Mouse (Mus musculus) embryonic fibroblast, embryonic 13.5 days (primary cell): ENCODE measurements around the gene Atp4a. TPM values are rescaled to one million over a fixed set of nuclear protein-coding genes. Genes with fewer than 3 reads are reported as not detected.

Experiments used
- H3K27ac ChIP-seq: 2 replicates; pipeline ENCODE4 v1.5.1; 2012; ENCODE audit warnings: low read length, control low read depth, inconsistent platforms; ENCODE audit not compliant: insufficient read depth
- H3K4me1 ChIP-seq: 2 replicates; pipeline ENCODE4 v1.6.1; 2011; ENCODE audit warnings: low read length; ENCODE audit not compliant: control insufficient read depth, insufficient read depth
- H3K4me3 ChIP-seq: 2 replicates; pipeline ENCODE4 v1.5.1; 2011; ENCODE audit warnings: mild to moderate bottlenecking, control low read depth, low read length; ENCODE audit not compliant: insufficient read depth
- CTCF ChIP-seq: IDR thresholded peaks from 2 replicates; pipeline ENCODE4 v1.5.1; 2011; ENCODE audit warnings: mild to moderate bottlenecking, control low read depth, low read length, moderate library complexity, borderline replicate concordance; ENCODE audit not compliant: insufficient read depth
- POLR2A ChIP-seq: IDR thresholded peaks from 2 replicates; pipeline ENCODE4 v1.6.1; 2011; ENCODE audit warnings: low read depth, mild to moderate bottlenecking, control low read depth, low read length, moderate library complexity
- polyA plus RNA-seq: library from polyadenylated mRNA; stranded (reverse); fragments of >200 nt; gene quantifications from 2 replicates; pipeline ENCODE4 v1.2.4, GENCODE M21; 2011; ENCODE audit warnings: low read depth; ENCODE audit not compliant: missing spikeins, insufficient read length

Atp4a gene
- polyA plus RNA-seq: not detected in 2 replicates

GRCm38 (mm10) chr7:30711942-30712341 lies at the start of gene Atp4a:
Atp4a (plus strand) TSS chr7:30712209.
- no peak within 1 kb of the TSS for H3K27ac ChIP-seq
- no peak within 1 kb of the TSS for H3K4me3 ChIP-seq
- no peaks in the 10 kb centered on the region for H3K4me1 ChIP-seq
- no peak for TF ChIP-seq CTCF
- TF ChIP-seq POLR2A: no peak

- Histone ChIP-seq H3K4me3 (peak within 1 kb of the TSS; percentile 71), H3K27ac (no peak within 1 kb of the TSS), H3K4me1 (no peaks in the 10 kb centered on the region)
- TF ChIP-seq POLR2A (peak; percentile 74), CTCF (no peak)
These were observed 47.3 kb upstream of the Atp4a start, which contains the start of gene Haus5 for GRCm38 (mm10) chr7:30664529-30665200. Haus5 (minus strand) TSS chr7:30664994.

DNA sequence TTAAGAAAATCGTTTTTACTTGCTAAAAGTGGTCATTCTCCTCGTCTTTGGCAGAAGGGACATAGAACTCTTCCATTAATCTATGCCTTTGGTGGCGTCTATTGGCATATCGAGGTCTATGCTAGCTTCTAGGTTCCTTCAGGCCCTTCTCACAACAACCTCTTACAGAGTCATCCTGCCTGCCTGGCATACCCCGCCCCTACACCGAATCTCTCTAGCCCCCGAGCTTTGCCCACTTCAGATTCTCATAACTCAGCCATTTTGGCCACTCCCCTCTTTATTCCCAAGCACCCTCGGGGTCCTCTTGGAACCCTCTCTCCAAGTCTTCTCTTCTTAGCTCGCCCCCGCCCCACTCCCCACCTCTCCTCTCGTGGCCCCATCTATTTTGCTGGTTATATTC lies 46.7 kb upstream of the Atp4a start:
- Histone ChIP-seq H3K4me3 (peak overlapping the region; percentile 71), H3K27ac (no peak overlapping the region), H3K4me1 (no peaks in the 10 kb centered on the region)
- no peak for TF ChIP-seq POLR2A
- TF ChIP-seq CTCF: no peak

DNA sequence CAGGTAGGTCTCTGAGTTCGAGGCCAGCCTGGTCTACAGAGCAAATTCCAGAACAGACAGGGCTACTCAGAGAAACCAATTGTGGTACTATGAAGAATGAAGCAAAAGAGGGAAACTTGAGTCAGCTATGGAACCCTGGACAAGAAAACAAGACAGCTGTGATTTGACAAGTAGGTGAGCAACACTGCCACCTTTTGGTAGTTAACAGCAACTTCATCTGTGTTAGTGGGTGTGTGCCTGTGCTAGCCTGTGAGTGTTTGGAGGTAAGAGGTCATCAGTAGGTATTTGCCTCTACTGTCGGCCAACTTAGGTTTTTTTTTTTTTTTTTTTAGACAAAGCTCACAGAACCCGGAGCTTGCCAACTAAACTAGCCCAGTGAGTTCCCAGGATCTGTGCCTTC lies 42.8 kb upstream of the Atp4a start:
- Histone ChIP-seq H3K4me1 (no peaks in the 10 kb centered on the region), H3K4me3 (no peak overlapping the region), H3K27ac (no peak overlapping the region)
- TF ChIP-seq CTCF (no peak), POLR2A (no peak)

DNA sequence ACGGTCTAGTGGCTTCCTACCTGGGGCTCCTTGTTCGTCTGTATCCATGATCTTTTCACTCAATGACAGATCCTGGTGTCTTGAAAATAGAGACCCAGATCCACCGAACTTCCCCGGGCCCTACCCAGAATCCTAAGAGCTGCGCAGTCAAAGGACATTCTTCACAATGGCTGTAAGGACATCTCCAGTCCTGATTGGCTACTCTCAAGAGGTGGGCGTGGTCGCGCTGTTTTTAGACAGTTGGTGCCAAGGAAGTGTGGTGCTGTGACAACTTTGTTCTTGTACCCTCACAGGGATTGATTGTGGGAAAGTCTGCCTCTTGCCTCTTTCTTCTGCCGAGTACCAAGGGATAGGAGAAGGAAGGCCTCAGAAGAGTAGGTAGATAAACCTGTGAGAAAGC lies 40.5 kb upstream of the Atp4a start, which contains the start of gene Pmis2:
Gene Pmis2, minus strand, starts transcription at position 126 of the 400 bp plus-strand sequence.
- Histone ChIP-seq H3K27ac (no peak within 1 kb of the TSS), H3K4me1 (no peaks in the 10 kb centered on the region), H3K4me3 (no peak within 1 kb of the TSS)
- TF ChIP-seq POLR2A (no peak), CTCF (no peak)

DNA sequence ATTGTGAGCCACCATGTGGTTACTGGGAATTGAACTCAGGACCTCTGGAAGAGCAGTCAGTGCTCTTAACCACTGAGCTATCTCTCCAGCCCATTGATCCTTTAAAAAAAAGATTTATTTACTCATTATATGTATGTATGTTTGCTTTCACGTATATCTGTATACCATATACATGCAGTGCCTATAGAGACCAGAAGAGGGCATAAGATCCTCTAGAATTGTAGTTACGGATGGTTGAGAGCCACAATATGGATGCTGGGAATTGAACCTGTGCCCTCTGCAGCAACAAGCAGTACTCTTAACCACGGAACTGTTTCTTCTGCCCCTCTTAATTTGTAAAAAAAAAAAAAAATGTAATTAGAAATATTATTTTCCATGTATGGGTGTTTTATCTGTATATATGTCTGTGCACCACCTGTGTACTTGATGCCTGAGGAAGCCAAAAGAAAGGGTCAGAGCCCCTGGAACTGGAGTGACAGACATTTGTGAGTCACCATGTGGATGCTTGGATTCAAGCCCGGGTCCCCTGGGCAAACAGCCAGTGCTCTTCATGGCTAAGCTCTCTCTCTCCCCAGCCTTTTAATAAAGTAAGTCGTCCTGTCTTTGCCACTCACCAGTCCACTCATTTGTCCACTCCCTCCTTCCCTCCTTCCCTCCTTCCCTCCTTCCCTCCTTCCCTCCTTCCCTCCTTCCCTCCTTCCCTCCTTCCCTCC lies 33.6 kb upstream of the Atp4a start:
- no peak overlapping the region for H3K4me3 ChIP-seq

GRCm38 (mm10) chr7:30681897-30682296 lies 30.1 kb upstream of the Atp4a start:
- H3K27ac ChIP-seq: no peak overlapping the region
- no peaks in the 10 kb centered on the region for H3K4me1 ChIP-seq
- H3K4me3 ChIP-seq: no peak overlapping the region
- TF ChIP-seq POLR2A (no peak), CTCF (no peak)

More for the DNA sequence above, 33.6 kb upstream of the Atp4a start:
- H3K27ac ChIP-seq: no peak overlapping the region
- TF ChIP-seq POLR2A (no peak), CTCF (no peak)
- no peaks in the 10 kb centered on the region for H3K4me1 ChIP-seq

DNA sequence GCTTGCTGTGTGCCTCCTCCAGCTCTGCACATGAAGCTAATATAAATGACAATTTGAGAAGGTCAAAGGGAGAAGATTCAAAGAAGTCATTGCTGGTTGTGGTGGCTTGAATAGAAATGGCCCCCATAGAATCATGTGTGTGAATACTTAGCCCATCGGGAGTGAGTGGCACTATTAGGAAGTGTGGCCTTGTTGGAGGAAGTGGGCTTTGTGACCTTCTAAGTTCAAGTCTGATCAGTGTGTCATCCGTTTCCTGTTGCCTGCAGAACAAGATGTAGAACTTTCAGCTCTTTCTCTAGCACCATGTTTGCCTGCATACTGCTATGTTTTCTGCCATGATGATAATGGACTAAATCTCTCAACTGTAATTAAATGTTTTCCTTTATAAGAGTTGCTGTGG lies 28.6 kb upstream of the Atp4a start:
- no peaks in the 10 kb centered on the region for H3K4me1 ChIP-seq
- H3K27ac ChIP-seq: no peak overlapping the region
- H3K4me3 ChIP-seq: no peak overlapping the region
- TF ChIP-seq CTCF (no peak), POLR2A (no peak)

DNA sequence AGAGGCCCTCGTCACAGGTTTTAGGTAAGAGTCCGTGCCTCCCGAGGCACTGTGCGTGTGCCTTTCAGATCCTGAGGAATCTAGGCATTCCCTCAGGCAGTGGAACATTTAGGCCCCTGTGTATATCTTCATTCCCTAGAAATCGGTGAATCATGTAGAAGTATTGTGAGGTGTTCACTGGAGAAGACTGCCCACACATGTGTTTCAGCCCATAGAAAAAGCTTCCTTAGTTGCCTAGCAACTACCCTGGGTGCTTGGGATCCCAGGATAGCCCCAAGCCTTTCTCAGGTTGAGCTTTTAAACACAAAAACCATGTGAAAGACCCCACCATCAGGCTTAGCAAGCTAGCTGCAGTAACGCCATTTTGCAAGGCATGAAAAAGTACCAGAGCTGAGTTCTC lies 23.7 kb upstream of the Atp4a start:
- no peak overlapping the region for H3K27ac ChIP-seq

DNA sequence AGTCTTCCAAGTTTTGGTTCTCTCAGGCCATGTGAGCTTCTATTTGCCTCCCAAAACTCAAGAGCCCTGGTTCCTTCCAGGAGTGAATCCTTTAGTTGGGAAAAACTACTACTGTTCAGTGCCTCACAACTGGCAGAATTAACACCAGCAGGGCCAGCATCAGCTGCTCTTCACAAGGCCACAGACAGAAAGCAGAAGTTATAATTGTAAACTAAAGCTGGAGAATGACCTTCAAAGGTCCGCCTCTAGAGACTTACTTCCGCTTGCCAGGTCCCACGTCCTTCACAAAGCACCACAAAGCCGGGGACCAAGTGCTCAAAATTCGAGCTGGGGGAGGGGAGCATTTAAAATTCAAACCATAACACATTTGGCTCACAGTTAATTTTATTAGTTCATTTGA lies 13.9 kb upstream of the Atp4a start:
- no peak overlapping the region for H3K4me3 ChIP-seq
- H3K27ac ChIP-seq: no peak overlapping the region
- H3K4me1 ChIP-seq: no peaks in the 10 kb centered on the region
- TF ChIP-seq CTCF (no peak), POLR2A (no peak)

More for the DNA sequence above, 23.7 kb upstream of the Atp4a start:
- no peaks in the 10 kb centered on the region for H3K4me1 ChIP-seq
- TF ChIP-seq POLR2A (no peak), CTCF (no peak)
- H3K4me3 ChIP-seq: no peak overlapping the region
